Mouse (Mus musculus) stomach, embryonic 15.5 days (tissue): Measurements from ENCODE around the gene B4galt4. TPM values are rescaled to one million over a fixed set of nuclear protein-coding genes. Genes with fewer than 3 reads are reported as not detected.

Experiments used
- ATAC-seq: fragments of 200-750 bp; cut with Nextera tagmentation; 2 replicates; pipeline ENCODE4 v1.8.0; 2017; ENCODE audit warnings: low read depth, moderate number of reproducible peaks, moderate TSS enrichment; ENCODE audit not compliant: insufficient read depth, low FRiP score
- H3K27ac ChIP-seq: fragments of 300-500 bp; sonication (generic); 2 replicates; pipeline ENCODE4 v1.5.1; 2015; ENCODE audit warnings: mild to moderate bottlenecking, inconsistent platforms
- H3K27me3 ChIP-seq: fragments of 300-500 bp; sonication (generic); replicated peaks from 2 replicates; pipeline ENCODE4 v1.6.1; 2015; ENCODE audit warnings: inconsistent platforms
- H3K36me3 ChIP-seq: fragments of 300-500 bp; sonication (generic); 2 replicates; pipeline ENCODE4 v1.6.1; 2015; ENCODE audit warnings: inconsistent platforms
- H3K4me1 ChIP-seq: fragments of 300-500 bp; sonication (generic); 2 replicates; pipeline ENCODE4 v1.6.1; 2015; ENCODE audit warnings: inconsistent platforms
- H3K4me2 ChIP-seq: fragments of 300-500 bp; sonication (generic); 2 replicates; pipeline ENCODE4 v1.6.1; 2015; ENCODE audit warnings: mild to moderate bottlenecking, inconsistent platforms
- H3K4me3 ChIP-seq: fragments of 300-500 bp; sonication (generic); replicated peaks from 2 replicates; pipeline ENCODE4 v1.5.1; 2015; ENCODE audit warnings: inconsistent platforms
- H3K9ac ChIP-seq: fragments of 300-500 bp; sonication (generic); 2 replicates; pipeline ENCODE4 v1.6.1; 2015; ENCODE audit warnings: inconsistent platforms
- H3K9me3 ChIP-seq: fragments of 300-500 bp; sonication (generic); 2 replicates; pipeline ENCODE4 v1.6.1; 2016; ENCODE audit warnings: inconsistent platforms
- whole genome bisulfite sequencing: fragments of 180-500 bp; shearing (Covaris S2); methylation state at CpG from one replicate; pipeline ENCODE4 v1.1.7; 2015; 5-methylcytosine and 5-hydroxymethylcytosine counted together
- polyA plus RNA-seq: library from polyadenylated mRNA; unstranded; fragments of >200 nt; fragmentation: Nextera tagmentation; extraction: Ambion mirVana; gene quantifications from 2 replicates; pipeline ENCODE4 v1.2.1, GENCODE M21; 2015

The B4galt4 gene
- polyA plus RNA-seq, 1 experiment from 2014 or later: 21.8 TPM

- no peak overlapping the region for H3K27ac ChIP-seq
- no peaks in the 10 kb centered on the region for H3K36me3 ChIP-seq
- no peaks in the 10 kb centered on the region for H3K9me3 ChIP-seq
- no peaks in the 10 kb centered on the region for H3K27me3 ChIP-seq
- H3K9ac ChIP-seq: no peak overlapping the region
- no peak for ATAC-seq
- WGBS: 53% methylated on average over 8 of the region's 8 CpGs
- no peak overlapping the region for H3K4me2 ChIP-seq
- H3K4me3 ChIP-seq: no peak overlapping the region
- H3K4me1 ChIP-seq: 0 out of 2 replicates have a peak, but pooled peaks cover 3% of the 10 kb centered on the region
Measured at GRCm38 (mm10) chr16:38730921-38731320, 11.1 kb upstream of the B4galt4 start.

- Histone ChIP-seq H3K4me2 (peak overlapping the region; percentile 91), H3K4me1 (0 out of 2 replicates have a peak, but pooled peaks cover 4% of the 10 kb centered on the region), H3K9me3 (no peaks in the 10 kb centered on the region), H3K27ac (no peak overlapping the region), H3K27me3 (no peaks in the 10 kb centered on the region), H3K36me3 (no peaks in the 10 kb centered on the region), H3K4me3 (peak overlapping the region; percentile 72), H3K9ac (peak overlapping the region; percentile 72; the same call in 1 of the 2 replicates)
- WGBS: 76% methylated on average over 13 of the region's 13 CpGs
- ATAC-seq: no peak
Measured at GRCm38 (mm10) chr16:38741204-38741903, 710 bp upstream of the B4galt4 start.

- 0 out of 2 replicates have a peak, but pooled peaks cover 4% of the 10 kb centered on the region for H3K4me1 ChIP-seq
- WGBS: under 1% methylated on average over 13 of the region's 13 CpGs
- peak overlapping the region; percentile 72 for H3K4me3 ChIP-seq
- peak; percentile 14; the same call in 1 of the 2 replicates for ATAC-seq
- H3K36me3 ChIP-seq: no peaks in the 10 kb centered on the region
- H3K9me3 ChIP-seq: no peaks in the 10 kb centered on the region
- H3K27ac ChIP-seq: peak overlapping the region; percentile 64
- H3K27me3 ChIP-seq: no peaks in the 10 kb centered on the region
- H3K9ac ChIP-seq: peak overlapping the region; percentile 72
- H3K4me2 ChIP-seq: peak overlapping the region; percentile 91
Measured at GRCm38 (mm10) chr16:38742659-38743131, 631 bp downstream of the B4galt4 start.

- H3K9ac ChIP-seq: no peak overlapping the region
- H3K36me3 ChIP-seq: no peaks in the 10 kb centered on the region
- H3K4me2 ChIP-seq: no peak overlapping the region
- ATAC-seq: no peak
- H3K4me1 ChIP-seq: 0 out of 2 replicates have a peak, but pooled peaks cover 4% of the 10 kb centered on the region
- 90% methylated on average over 10 of the region's 10 CpGs for WGBS
- no peak overlapping the region for H3K4me3 ChIP-seq
- H3K9me3 ChIP-seq: no peaks in the 10 kb centered on the region
- no peaks in the 10 kb centered on the region for H3K27me3 ChIP-seq
- no peak overlapping the region for H3K27ac ChIP-seq
Measured at GRCm38 (mm10) chr16:38743941-38744673, 2.0 kb downstream of the B4galt4 start.

- no peak overlapping the region for H3K9ac ChIP-seq
- H3K4me3 ChIP-seq: no peak overlapping the region
- no peaks in the 10 kb centered on the region for H3K9me3 ChIP-seq
- ATAC-seq: peak; percentile 69; the same call in 1 of the 2 replicates
- WGBS: 57% methylated on average over 6 of the region's 6 CpGs
- H3K27me3 ChIP-seq: no peaks in the 10 kb centered on the region
- H3K27ac ChIP-seq: no peak overlapping the region
- H3K4me1 ChIP-seq: 0 out of 2 replicates have a peak, but pooled peaks cover 2% of the 10 kb centered on the region
- H3K36me3 ChIP-seq: no peaks in the 10 kb centered on the region
- H3K4me2 ChIP-seq: no peak overlapping the region
Measured at GRCm38 (mm10) chr16:38750803-38751202, 8.7 kb downstream of the B4galt4 start.

GRCm38 (mm10) chr16:38753631-38754030 lies 11.6 kb downstream of the B4galt4 start:
- no peak overlapping the region for H3K9ac ChIP-seq
- ATAC-seq: no peak

GRCm38 (mm10) chr16:38755452-38756176 lies 13.6 kb downstream of the B4galt4 start:
- no peaks in the 10 kb centered on the region for H3K27me3 ChIP-seq
- 47% methylated on average over 7 of the region's 7 CpGs for WGBS
- no peak overlapping the region for H3K9ac ChIP-seq
- no peak overlapping the region for H3K4me3 ChIP-seq
- H3K36me3 ChIP-seq: no peaks in the 10 kb centered on the region
- H3K4me1 ChIP-seq: 0 out of 2 replicates have a peak, but pooled peaks cover 2% of the 10 kb centered on the region
- peak overlapping the region; percentile 13; the same call in 1 of the 2 replicates for H3K4me2 ChIP-seq
- H3K9me3 ChIP-seq: no peaks in the 10 kb centered on the region
- no peak for ATAC-seq
- no peak overlapping the region; the same call in 1 of the 2 replicates for H3K27ac ChIP-seq

More at GRCm38 (mm10) chr16:38753631-38754030, 11.6 kb downstream of the B4galt4 start:
- Histone ChIP-seq H3K27me3 (no peaks in the 10 kb centered on the region), H3K27ac (no peak overlapping the region), H3K4me3 (no peak overlapping the region), H3K4me1 (0 out of 2 replicates have a peak, but pooled peaks cover 2% of the 10 kb centered on the region), H3K36me3 (no peaks in the 10 kb centered on the region), H3K9me3 (no peaks in the 10 kb centered on the region), H3K4me2 (no peak overlapping the region)
- 66% methylated on average over 11 of the region's 11 CpGs for WGBS

GRCm38 (mm10) chr16:38756177-38756503 lies 14.1 kb downstream of the B4galt4 start:
- no peaks in the 10 kb centered on the region for H3K36me3 ChIP-seq
- 0 out of 2 replicates have a peak, but pooled peaks cover 2% of the 10 kb centered on the region for H3K4me1 ChIP-seq
- no peak overlapping the region; the same call in 1 of the 2 replicates for H3K27ac ChIP-seq
- no peaks in the 10 kb centered on the region for H3K27me3 ChIP-seq
- H3K4me3 ChIP-seq: no peak overlapping the region
- no peak overlapping the region for H3K9ac ChIP-seq
- H3K9me3 ChIP-seq: no peaks in the 10 kb centered on the region
- 21% methylated on average over 5 of the region's 5 CpGs for WGBS
- ATAC-seq: no peak
- H3K4me2 ChIP-seq: no peak overlapping the region

GRCm38 (mm10) chr16:38756572-38756971 lies 14.5 kb downstream of the B4galt4 start:
- no peak for ATAC-seq
- 59% methylated on average over 4 of the region's 4 CpGs for WGBS
- H3K9me3 ChIP-seq: no peaks in the 10 kb centered on the region
- no peaks in the 10 kb centered on the region for H3K36me3 ChIP-seq
- no peak overlapping the region for H3K9ac ChIP-seq
- no peak overlapping the region for H3K4me3 ChIP-seq
- H3K27me3 ChIP-seq: no peaks in the 10 kb centered on the region
- no peak overlapping the region for H3K27ac ChIP-seq
- 0 out of 2 replicates have a peak, but pooled peaks cover 2% of the 10 kb centered on the region for H3K4me1 ChIP-seq
- H3K4me2 ChIP-seq: no peak overlapping the region

GRCm38 (mm10) chr16:38757626-38758025 lies 15.6 kb downstream of the B4galt4 start:
- no peak for ATAC-seq
- WGBS: 94% methylated on average over 19 of the region's 19 CpGs
- Histone ChIP-seq H3K9me3 (no peaks in the 10 kb centered on the region), H3K27me3 (no peaks in the 10 kb centered on the region), H3K4me2 (no peak overlapping the region), H3K4me1 (0 out of 2 replicates have a peak, but pooled peaks cover 2% of the 10 kb centered on the region), H3K36me3 (no peaks in the 10 kb centered on the region), H3K27ac (no peak overlapping the region), H3K4me3 (no peak overlapping the region), H3K9ac (no peak overlapping the region)

- no peaks in the 10 kb centered on the region for H3K9me3 ChIP-seq
- no peak overlapping the region for H3K27ac ChIP-seq
- ATAC-seq: no peak
- H3K36me3 ChIP-seq: no peaks in the 10 kb centered on the region
- no peak overlapping the region for H3K4me2 ChIP-seq
- 71% methylated on average over 12 of the region's 12 CpGs for WGBS
- no peaks in the 10 kb centered on the region for H3K27me3 ChIP-seq
- H3K4me1 ChIP-seq: 0 out of 2 replicates have a peak, but pooled peaks cover 2% of the 10 kb centered on the region
- no peak overlapping the region for H3K9ac ChIP-seq
- H3K4me3 ChIP-seq: no peak overlapping the region
Measured at GRCm38 (mm10) chr16:38758104-38758861, 16.2 kb downstream of the B4galt4 start.
